Mouse (Mus musculus) myocyte (in vitro differentiated cells): ENCODE results near the gene Fxyd6. TPM values are rescaled to one million over a fixed set of nuclear protein-coding genes. Genes with fewer than 3 reads are reported as not detected.

Experiments
- H3K27me3 ChIP-seq: one replicate; pipeline ENCODE4 v1.6.1; 2011; ENCODE audit not compliant: control insufficient read depth, insufficient read depth, insufficient read length
- H3K36me3 ChIP-seq: one replicate; pipeline ENCODE4 v1.6.1; 2011; ENCODE audit not compliant: control insufficient read depth, insufficient read depth
- H3K4me2 ChIP-seq: one replicate; pipeline ENCODE4 v1.6.1; 2011; ENCODE audit warnings: low read depth, control low read depth
- H3K4me3 ChIP-seq: one replicate; pipeline ENCODE4 v1.5.1; 2011; ENCODE audit warnings: mild to moderate bottlenecking, control low read depth, moderate library complexity
- H3K79me2 ChIP-seq: one replicate; pipeline ENCODE4 v1.6.1; 2011; ENCODE audit not compliant: control insufficient read depth, insufficient read depth
- H3ac ChIP-seq: one replicate; pipeline ENCODE4 v1.6.1; 2011; ENCODE audit not compliant: control insufficient read depth, insufficient read length
- MAX ChIP-seq: IDR thresholded peaks from one replicate; pipeline ENCODE4 v1.6.1; 2011; ENCODE audit warnings: low read depth, mild to moderate bottlenecking, control low read depth
- POLR2A ChIP-seq: IDR thresholded peaks from one replicate; pipeline ENCODE4 v1.6.1; 2011; ENCODE audit warnings: low read depth, mild to moderate bottlenecking, control low read depth, moderate library complexity; ENCODE audit not compliant: insufficient read length
- REST ChIP-seq: IDR thresholded peaks from one replicate; pipeline ENCODE4 v1.6.1; 2011; ENCODE audit warnings: mild to moderate bottlenecking, control low read depth, moderate library complexity; ENCODE audit not compliant: insufficient read depth, insufficient read length
- SRF ChIP-seq: IDR thresholded peaks from one replicate; pipeline ENCODE4 v1.6.1; 2011; ENCODE audit warnings: low read depth; ENCODE audit not compliant: control insufficient read depth, insufficient read length
- TCF3 ChIP-seq: IDR thresholded peaks from one replicate; pipeline ENCODE4 v1.6.1; 2011; ENCODE audit warnings: low read depth, control low read depth; ENCODE audit not compliant: insufficient read length
- polyA plus RNA-seq: library from polyadenylated mRNA; unstranded; fragments of >200 nt; fragmentation: generic; extraction: Trizol; gene quantifications from one replicate; pipeline ENCODE4 v1.2.1, GENCODE M21; 2012; ENCODE audit warnings: missing spikeins

The Fxyd6 gene
- polyA plus RNA-seq, 1 experiment: 0.73 TPM

- Histone ChIP-seq H3K79me2 (no peaks in the 10 kb centered on the region), H3K4me2 (no peak overlapping the region), H3ac (no peak overlapping the region), H3K36me3 (no peaks in the 10 kb centered on the region), H3K4me3 (no peak overlapping the region), H3K27me3 (peaks cover 37% of the 10 kb centered on the region)
- TF ChIP-seq TCF3 (no peak), MAX (no peak), SRF (no peak), REST (no peak), POLR2A (no peak)
Measured at GRCm38 (mm10) chr9:45444251-45444798, 74.3 kb downstream of the Fxyd6 start.

Other genes starting within 250 kb of the Fxyd6 start
- gene Scn4b, start 231.8 kb upstream of the Fxyd6 start, polyA plus RNA-seq: not detected
- not detected for gene BC049352, start 188.2 kb upstream of the Fxyd6 start, polyA plus RNA-seq
- gene Tmprss4, start 166.1 kb upstream of the Fxyd6 start, polyA plus RNA-seq: not detected
- gene Il10ra, start 101.0 kb upstream of the Fxyd6 start, polyA plus RNA-seq: not detected
- gene Tmprss13, start 51.1 kb upstream of the Fxyd6 start, polyA plus RNA-seq: not detected
- 0.07 TPM for gene Fxyd2, start 29.5 kb downstream of the Fxyd6 start, polyA plus RNA-seq
- gene Dscaml1, start 56.4 kb downstream of the Fxyd6 start, polyA plus RNA-seq: not detected